In genomic region chr7:98572223-98572868, GRCm38 (mm10) we compare ENCODE assay signal across 8 mouse cellular contexts.
DNase-seq lines count a peak whose midpoint lies in the region; ATAC-seq lines count a peak whose summit lies in the region.

No protein-coding gene starts in this region.

- no peak for ATAC-seq in hindbrain, embryonic 14.5 days (ENCODE audit: low FRiP score)
- no peak for ATAC-seq in heart, embryonic 11.5 days (replicated peaks; ENCODE audit: insufficient number of reproducible peaks, low FRiP score, low TSS enrichment)
- ATAC-seq in megakaryocyte progenitor cell, adult 5-6 weeks (replicated peaks; ENCODE audit: poor library complexity): no peak

- no peak overlapping the region for H3K4me2 ChIP-seq in hindbrain, embryonic 14.5 days (replicated peaks)
- no peak overlapping the region for H3K4me2 ChIP-seq in heart, embryonic 11.5 days

- peak overlapping the region; percentile 73 for H3K27ac ChIP-seq in hindbrain, embryonic 10.5 days
- no peak overlapping the region for H3K27ac ChIP-seq in hindbrain, embryonic 14.5 days
- H3K27ac ChIP-seq in heart, embryonic 11.5 days (ENCODE audit: low read depth, low read length): peak overlapping the region; percentile 46; the same call in 1 of the 2 replicates

- DNase-seq in hindbrain, embryonic 10.5 days (ENCODE audit: low spot score): peak; percentile 55
- no peak for DNase-seq in hindbrain, embryonic 14.5 days (ENCODE audit: low spot score)
- peak; percentile 85 for DNase-seq in kidney, postnatal 10 days
- peak; percentile 45 for DNase-seq in mesoderm, embryonic 11.5 days (ENCODE audit: low read depth, low spot score)
- DNase-seq in left cerebral cortex, adult 18-20 months (ENCODE audit: low spot score in 2 of 2): no peak
- no peak for DNase-seq in MN1 (ENCODE audit: low spot score)

- H3K4me1 ChIP-seq in hindbrain, embryonic 10.5 days (replicated peaks): peaks cover 37% of the 10 kb centered on the region
- H3K4me1 ChIP-seq in hindbrain, embryonic 14.5 days (replicated peaks; ENCODE audit: control insufficient read depth, insufficient read depth, low read length): no peaks in the 10 kb centered on the region
- peaks cover 14% of the 10 kb centered on the region for H3K4me1 ChIP-seq in heart, embryonic 11.5 days (ENCODE audit: control insufficient read depth, insufficient read depth, low read length)

- no peaks in the 10 kb centered on the region for H3K27me3 ChIP-seq in hindbrain, embryonic 10.5 days (ENCODE audit: insufficient read depth, poor library complexity, severe bottlenecking)
- no peaks in the 10 kb centered on the region for H3K27me3 ChIP-seq in hindbrain, embryonic 14.5 days (ENCODE audit: control insufficient read depth, insufficient read depth, low read length)
- no peaks in the 10 kb centered on the region for H3K27me3 ChIP-seq in heart, embryonic 11.5 days (ENCODE audit: control insufficient read depth, insufficient read depth, low read length)

- no peak overlapping the region for H3K4me3 ChIP-seq in hindbrain, embryonic 10.5 days
- H3K4me3 ChIP-seq in hindbrain, embryonic 14.5 days (replicated peaks; ENCODE audit: low read length): no peak overlapping the region
- no peak overlapping the region for H3K4me3 ChIP-seq in heart, embryonic 11.5 days (ENCODE audit: low read depth, low read length)

- H3K36me3 ChIP-seq in hindbrain, embryonic 10.5 days: no peaks in the 10 kb centered on the region
- no peaks in the 10 kb centered on the region for H3K36me3 ChIP-seq in hindbrain, embryonic 14.5 days (replicated peaks; ENCODE audit: control insufficient read depth, insufficient read depth)
- no peaks in the 10 kb centered on the region for H3K36me3 ChIP-seq in heart, embryonic 11.5 days (ENCODE audit: control insufficient read depth, insufficient read depth, low read length)

- no peaks in the 10 kb centered on the region for H3K9me3 ChIP-seq in hindbrain, embryonic 10.5 days
- no peaks in the 10 kb centered on the region for H3K9me3 ChIP-seq in hindbrain, embryonic 14.5 days (ENCODE audit: control insufficient read depth, low read length)
- 0 out of 2 replicates have a peak, but pooled peaks cover 2% of the 10 kb centered on the region for H3K9me3 ChIP-seq in heart, embryonic 11.5 days (replicated peaks; ENCODE audit: control insufficient read depth, low read length)

- 16% methylated on average over 10 of the region's 10 CpGs for WGBS in hindbrain, embryonic 10.5 days
- 26% methylated on average over 10 of the region's 10 CpGs for WGBS in hindbrain, embryonic 14.5 days
- WGBS in heart, embryonic 11.5 days (ENCODE audit: insufficient replicate concordance): 23% methylated on average over 10 of the region's 10 CpGs

- H3K9ac ChIP-seq in hindbrain, embryonic 14.5 days: no peak overlapping the region
- no peak overlapping the region for H3K9ac ChIP-seq in heart, embryonic 11.5 days (ENCODE audit: low read depth, low read length)

Comparison
In these comparisons a context has a peak if more than half of its experiments do, and no peak if none do; other contexts are left out.
1. DNase-seq: peak in hindbrain, embryonic 10.5 days (single experiment), kidney, postnatal 10 days (single experiment) and mesoderm, embryonic 11.5 days (single experiment); none in hindbrain, embryonic 14.5 days (single experiment), left cerebral cortex, adult 18-20 months (0 of 2) and MN1 (single experiment).